ENCODE assay signal across 13 mouse cellular contexts in genomic region chr9:60878630-60879029, GRCm38 (mm10).
"Had no signal": no experiment of that assay in that cellular context is flagged by ENCODE, and none has a peak within 500 bp of the region (broad histone marks: within the 10 kb centered on the region; RNA-seq: fewer than 3 reads in every experiment).

No protein-coding gene starts in this region.

- H3K9ac ChIP-seq: kidney, embryonic 15.5 days; limb, embryonic 12.5 days; liver, embryonic 13.5 days; liver, postnatal 0 days; lung, embryonic 15.5 days; neural tube, embryonic 12.5 days had no signal

- H3K4me2 ChIP-seq: kidney, embryonic 15.5 days; limb, embryonic 12.5 days; liver, embryonic 13.5 days; lung, embryonic 15.5 days; neural tube, embryonic 12.5 days had no signal

- ATAC-seq: liver, postnatal 0 days had no signal

- H3K4me3 ChIP-seq: kidney, embryonic 15.5 days; limb, embryonic 12.5 days; liver, embryonic 13.5 days; lung, embryonic 15.5 days; megakaryocyte, embryonic 14.5 days; neural tube, embryonic 12.5 days had no signal

- H3K9me3 ChIP-seq: kidney, embryonic 15.5 days; liver, embryonic 13.5 days; lung, embryonic 15.5 days; neural tube, embryonic 12.5 days had no signal

- H3K27me3 ChIP-seq: kidney, embryonic 15.5 days; limb, embryonic 12.5 days; liver, embryonic 13.5 days; lung, embryonic 15.5 days; megakaryocyte, embryonic 14.5 days; neural tube, embryonic 12.5 days had no signal

- H3K27ac ChIP-seq: kidney, embryonic 15.5 days; limb, embryonic 12.5 days; liver, embryonic 13.5 days; lung, embryonic 15.5 days; macrophage; neural tube, embryonic 12.5 days; stomach, postnatal 0 days had no signal

- H3K4me1 ChIP-seq: limb, embryonic 12.5 days; liver, embryonic 13.5 days; megakaryocyte, embryonic 14.5 days had no signal

- H3K36me3 ChIP-seq: liver, embryonic 13.5 days had no signal

- DNase-seq: kidney, adult 2 months; kidney, postnatal 25 days; layer of hippocampus, adult 9-11 months; liver; liver, embryonic 13.5 days; liver, postnatal 0 days had no signal
